Mouse (Mus musculus): Measurements from ENCODE around the gene Minos1. TPM values are rescaled to one million over a fixed set of nuclear protein-coding genes. Genes with fewer than 3 reads are reported as not detected.

The Minos1 gene
- polyA plus RNA-seq, 1 experiment = 37.7 TPM

GRCm38 (mm10) chr4:139111421-139111820, 19.5 kb downstream of the Minos1 start:
- no peak for DNase-seq
- WGBS = 15% methylated on average over 3 of the region's 3 CpGs
- TF ChIP-seq POLR2A (IDR thresholded peaks at IDR 0.05; ENCODE audit: borderline replicate concordance, extremely low read depth, low read depth, low read length) = no peak
- no peak for TF ChIP-seq CTCF (IDR thresholded peaks at IDR 0.05; ENCODE audit: insufficient read depth, low read length)
- H3K4me1 ChIP-seq (ENCODE audit: control insufficient read depth, insufficient read depth, low read length) = peaks cover 14% of the 10 kb centered on the region
- no peak overlapping the region for H3K4me3 ChIP-seq (replicated peaks; ENCODE audit: extremely low read depth, low read depth, low read length)

DNA sequence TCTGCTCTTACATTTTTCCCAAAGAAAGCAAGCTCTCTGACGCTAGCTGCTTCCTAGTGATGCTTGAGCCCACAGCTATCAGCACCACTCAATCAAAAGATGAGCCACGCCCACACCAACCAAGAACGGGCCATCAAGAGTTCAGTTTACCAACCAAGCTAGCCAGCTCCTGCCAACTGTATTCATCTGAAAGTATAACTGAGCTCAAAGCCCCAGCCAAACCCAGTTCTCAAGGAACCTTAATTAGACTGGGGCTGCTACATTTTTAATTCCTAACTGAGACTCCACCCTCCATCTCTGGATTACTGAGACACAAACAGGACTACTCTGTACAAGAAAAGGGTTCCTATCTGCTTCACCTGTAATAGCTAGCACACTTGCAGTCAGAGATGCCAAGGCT, 20.1 kb downstream of the Minos1 start:
- no peak for DNase-seq
- H3K4me3 ChIP-seq (replicated peaks; ENCODE audit: extremely low read depth, low read depth, low read length) = no peak overlapping the region
- H3K4me1 ChIP-seq (ENCODE audit: control insufficient read depth, insufficient read depth, low read length) = peaks cover 14% of the 10 kb centered on the region
- TF ChIP-seq CTCF (IDR thresholded peaks at IDR 0.05; ENCODE audit: insufficient read depth, low read length) (no peak), POLR2A (IDR thresholded peaks at IDR 0.05; ENCODE audit: borderline replicate concordance, extremely low read depth, low read depth, low read length) (no peak)
- 37% methylated on average over 3 of the region's 3 CpGs for WGBS

DNA sequence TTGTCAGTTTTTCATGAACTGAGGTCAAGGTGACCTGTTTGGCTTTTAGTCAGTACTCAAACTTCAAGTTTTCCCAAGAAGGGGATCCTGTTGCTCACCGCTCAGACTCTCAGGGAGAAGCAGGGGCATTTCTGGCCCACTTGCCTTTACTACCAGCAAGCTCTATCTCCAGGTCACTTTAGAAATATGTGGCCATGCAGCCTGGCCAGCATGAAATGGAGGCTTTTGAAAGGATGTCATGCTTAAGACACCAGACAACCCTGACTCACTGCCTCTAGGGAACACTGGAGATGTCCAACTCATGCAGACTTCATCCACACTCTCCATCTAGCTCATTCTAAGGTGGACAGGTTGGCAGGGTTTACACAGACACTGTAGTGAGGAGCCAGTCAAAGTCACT, 25.5 kb downstream of the Minos1 start:
- no peak for DNase-seq
- WGBS = 94% methylated on average over 1 of the region's 1 CpGs
- TF ChIP-seq CTCF (IDR thresholded peaks at IDR 0.05; ENCODE audit: insufficient read depth, low read length) = no peak
- H3K4me1 ChIP-seq (ENCODE audit: control insufficient read depth, insufficient read depth, low read length) = peaks cover 6% of the 10 kb centered on the region
- no peak overlapping the region for H3K4me3 ChIP-seq (replicated peaks; ENCODE audit: extremely low read depth, low read depth, low read length)

- 55% methylated on average over 6 of the region's 6 CpGs for WGBS
- no peak for TF ChIP-seq POLR2A (IDR thresholded peaks at IDR 0.05; ENCODE audit: borderline replicate concordance, extremely low read depth, low read depth, low read length)
- no peak for TF ChIP-seq CTCF (IDR thresholded peaks at IDR 0.05; ENCODE audit: insufficient read depth, low read length)
- Histone ChIP-seq H3K4me3 (replicated peaks; ENCODE audit: extremely low read depth, low read depth, low read length) (no peak overlapping the region), H3K4me1 (ENCODE audit: control insufficient read depth, insufficient read depth, low read length) (peaks cover under 1% of the 10 kb centered on the region)
- DNase-seq = no peak
Observed at GRCm38 (mm10) chr4:139101546-139101945, 29.4 kb downstream of the Minos1 start.

DNA sequence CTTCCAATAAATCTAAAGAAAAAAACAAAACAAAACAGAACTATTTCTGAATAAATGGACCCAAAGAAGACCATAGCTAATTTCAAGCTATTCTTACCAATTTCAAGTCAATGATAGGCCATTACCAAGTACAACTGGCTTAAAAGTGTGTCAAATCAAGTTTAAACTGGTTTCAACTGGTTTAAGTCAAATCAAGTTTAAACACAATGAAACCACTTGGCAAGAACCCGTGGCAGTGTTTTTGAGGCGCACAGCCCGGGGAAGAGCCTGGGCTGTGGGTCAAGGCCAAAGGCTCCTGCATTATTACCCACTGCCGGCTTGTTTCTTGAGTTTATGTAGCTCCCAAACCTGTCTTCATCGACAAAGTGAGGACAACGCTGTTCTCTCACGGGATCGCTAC, 30.6 kb downstream of the Minos1 start:
- TF ChIP-seq POLR2A (IDR thresholded peaks at IDR 0.05; ENCODE audit: borderline replicate concordance, extremely low read depth, low read depth, low read length) = no peak
- TF ChIP-seq CTCF (IDR thresholded peaks at IDR 0.05; ENCODE audit: insufficient read depth, low read length) = no peak
- DNase-seq = no peak
- WGBS = 87% methylated on average over 8 of the region's 8 CpGs

GRCm38 (mm10) chr4:139096201-139096600, 34.7 kb downstream of the Minos1 start:
- TF ChIP-seq CTCF (IDR thresholded peaks at IDR 0.05; ENCODE audit: insufficient read depth, low read length) (no peak), POLR2A (IDR thresholded peaks at IDR 0.05; ENCODE audit: borderline replicate concordance, extremely low read depth, low read depth, low read length) (no peak)
- no peak for DNase-seq
- peaks cover 12% of the 10 kb centered on the region for H3K4me1 ChIP-seq (ENCODE audit: control insufficient read depth, insufficient read depth, low read length)
- no peak overlapping the region for H3K4me3 ChIP-seq (replicated peaks; ENCODE audit: extremely low read depth, low read depth, low read length)
- WGBS = 16% methylated on average over 5 of the region's 5 CpGs

More for the DNA sequence above, 30.6 kb downstream of the Minos1 start:
- H3K4me1 ChIP-seq (ENCODE audit: control insufficient read depth, insufficient read depth, low read length) = peaks cover 12% of the 10 kb centered on the region
- H3K4me3 ChIP-seq (replicated peaks; ENCODE audit: extremely low read depth, low read depth, low read length) = no peak overlapping the region

GRCm38 (mm10) chr4:139095406-139095805, 35.5 kb downstream of the Minos1 start:
- WGBS = 60% methylated on average over 1 of the region's 1 CpGs
- peak; percentile 58 for DNase-seq
- H3K4me3 ChIP-seq (replicated peaks; ENCODE audit: extremely low read depth, low read depth, low read length) = no peak overlapping the region
- H3K4me1 ChIP-seq (ENCODE audit: control insufficient read depth, insufficient read depth, low read length) = peaks cover 14% of the 10 kb centered on the region
- TF ChIP-seq CTCF (IDR thresholded peaks at IDR 0.05; ENCODE audit: insufficient read depth, low read length) = no peak

DNA sequence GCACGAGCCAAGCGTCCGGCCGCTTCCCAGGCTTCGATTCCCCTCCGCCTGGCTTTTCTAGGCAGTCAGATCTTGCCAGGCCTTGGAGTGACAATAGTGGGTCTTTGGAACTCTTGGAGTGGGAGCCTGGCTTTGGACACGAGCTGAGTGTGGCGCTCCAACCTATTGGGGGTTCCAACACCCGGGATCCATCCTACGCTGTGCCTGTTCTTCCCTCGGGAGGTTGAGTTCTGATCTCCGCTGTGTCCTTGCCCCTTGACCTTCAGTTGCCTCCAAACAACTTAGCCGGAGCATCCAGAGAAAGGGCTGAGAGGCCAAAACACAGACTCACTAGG, 37.8 kb downstream of the Minos1 start:
- H3K4me3 ChIP-seq (replicated peaks; ENCODE audit: extremely low read depth, low read depth, low read length) = peak overlapping the region; percentile 49
- TF ChIP-seq POLR2A (IDR thresholded peaks at IDR 0.05; ENCODE audit: borderline replicate concordance, extremely low read depth, low read depth, low read length) = no peak
- no peak for TF ChIP-seq CTCF (IDR thresholded peaks at IDR 0.05; ENCODE audit: insufficient read depth, low read length)
- WGBS = 29% methylated on average over 13 of the region's 13 CpGs
- peaks cover 14% of the 10 kb centered on the region for H3K4me1 ChIP-seq (ENCODE audit: control insufficient read depth, insufficient read depth, low read length)
- no peak for DNase-seq

DNA sequence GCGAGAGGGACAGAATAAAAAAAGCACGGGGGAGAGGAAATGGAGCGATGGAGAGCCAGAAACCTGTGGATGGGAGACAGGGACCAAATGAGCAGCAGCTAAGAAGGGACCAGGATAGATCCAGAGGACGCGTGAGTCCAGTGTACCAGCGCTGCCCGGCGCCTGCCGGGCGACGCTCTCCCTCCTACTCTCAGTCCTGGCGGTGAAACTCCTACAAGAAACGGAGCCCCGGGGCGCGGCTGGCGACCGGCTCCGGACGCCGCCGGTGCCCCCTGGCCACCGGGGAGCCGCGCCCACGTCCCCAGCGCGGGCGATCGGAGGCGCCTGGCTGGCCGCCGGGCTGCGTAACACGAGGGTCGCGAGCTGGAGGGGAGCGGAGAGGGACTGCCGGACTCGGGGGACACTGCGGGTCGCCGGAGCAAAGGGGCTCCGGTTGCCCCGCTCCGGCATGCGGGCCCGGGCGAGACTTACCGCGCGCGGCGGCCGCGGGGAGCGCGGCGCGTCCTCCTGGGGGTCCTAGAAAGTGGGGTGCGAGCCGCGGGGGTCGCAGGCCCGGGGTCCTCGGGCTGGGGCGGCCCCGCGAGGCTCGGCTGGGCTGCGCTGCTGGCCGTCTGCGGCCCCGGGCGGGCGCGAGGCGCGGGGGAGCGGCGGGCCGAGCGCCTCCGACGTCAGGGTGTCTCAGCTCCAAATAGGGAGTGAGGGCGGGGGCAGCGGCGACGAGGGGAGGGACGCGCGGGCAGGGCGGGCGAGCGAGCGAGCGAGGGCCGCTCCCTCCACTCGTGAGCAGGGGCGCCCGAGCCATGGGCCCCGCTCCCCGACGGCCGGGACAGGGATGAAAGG, 38.3 kb downstream of the Minos1 start, which contains the start of gene Nbl1:
Gene Nbl1 (minus strand): TSS at position 638 of the 840 bp plus-strand sequence.
- WGBS = 1% methylated on average over 102 of the region's 105 CpGs
- TF ChIP-seq POLR2A (IDR thresholded peaks at IDR 0.05; ENCODE audit: borderline replicate concordance, extremely low read depth, low read depth, low read length) (no peak; the same call in 1 of the 2 replicates), CTCF (IDR thresholded peaks at IDR 0.05; ENCODE audit: insufficient read depth, low read length) (no peak)

More for the DNA sequence above, 38.3 kb downstream of the Minos1 start, which contains the start of gene Nbl1:
- Histone ChIP-seq H3K4me3 (replicated peaks; ENCODE audit: extremely low read depth, low read depth, low read length) (peak within 1 kb of the TSS; percentile 49), H3K4me1 (ENCODE audit: control insufficient read depth, insufficient read depth, low read length) (peaks cover 14% of the 10 kb centered on the region)
- peak; percentile 64 for DNase-seq
